Mouse (Mus musculus): ENCODE measurements at regions not wholly inside any gene's neighbourhood (a gene's known extent, or its start where the extent isn't known, plus 50 kb on each side); places are given as distances from the start of the nearest gene placed in this dataset.

GRCm38 (mm10) chr1:75612083-75612720 is 66.1 kb downstream of the Slc4a3 start:
- H3K4me3 ChIP-seq (ENCODE audit: low read depth, low read length), result no peak overlapping the region
- DNase-seq (ENCODE audit: low spot score) (no peak), ATAC-seq (ENCODE audit: insufficient read depth, low FRiP score, low TSS enrichment) (no peak)
- no peaks in the 10 kb centered on the region for H3K36me3 ChIP-seq (ENCODE audit: control insufficient read depth, insufficient read depth, low read length)
- no peak overlapping the region for H3K27ac ChIP-seq (ENCODE audit: low read depth, low read length)
- H3K9me3 ChIP-seq (ENCODE audit: control insufficient read depth, low read length), result no peaks in the 10 kb centered on the region
- 85% methylated on average over 13 of the region's 13 CpGs for WGBS
- H3K4me2 ChIP-seq (ENCODE audit: low read depth), result no peak overlapping the region
- H3K27me3 ChIP-seq (ENCODE audit: control insufficient read depth, insufficient read depth, low read length), result no peaks in the 10 kb centered on the region
- no peak overlapping the region for H3K9ac ChIP-seq (ENCODE audit: low read length)
- H3K4me1 ChIP-seq (ENCODE audit: control insufficient read depth, insufficient read depth, low read length), result no peaks in the 10 kb centered on the region

DNA sequence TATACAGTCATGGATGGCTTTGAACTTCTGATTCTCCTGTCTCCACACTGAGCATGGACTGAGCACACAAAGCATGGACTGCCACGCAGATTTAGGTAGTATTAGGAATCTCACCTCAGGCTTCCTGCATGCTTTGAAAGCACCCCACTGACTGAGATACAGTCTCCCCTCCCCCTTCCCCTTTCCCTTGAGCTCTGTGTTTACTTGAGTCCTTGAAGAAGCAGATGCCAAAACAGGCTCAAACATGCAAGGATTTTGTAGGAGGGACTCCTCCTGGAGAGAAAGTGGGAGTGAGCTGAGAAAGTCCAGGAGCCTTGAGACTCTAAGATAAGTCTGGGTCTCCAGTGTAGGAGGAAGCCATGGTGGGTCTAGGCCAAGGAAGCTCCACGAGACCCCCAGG is 67.1 kb downstream of the Slc4a3 start:
- 70% methylated on average over 2 of the region's 2 CpGs for WGBS
- H3K27ac ChIP-seq (ENCODE audit: low read depth, low read length), result no peak overlapping the region

DNA sequence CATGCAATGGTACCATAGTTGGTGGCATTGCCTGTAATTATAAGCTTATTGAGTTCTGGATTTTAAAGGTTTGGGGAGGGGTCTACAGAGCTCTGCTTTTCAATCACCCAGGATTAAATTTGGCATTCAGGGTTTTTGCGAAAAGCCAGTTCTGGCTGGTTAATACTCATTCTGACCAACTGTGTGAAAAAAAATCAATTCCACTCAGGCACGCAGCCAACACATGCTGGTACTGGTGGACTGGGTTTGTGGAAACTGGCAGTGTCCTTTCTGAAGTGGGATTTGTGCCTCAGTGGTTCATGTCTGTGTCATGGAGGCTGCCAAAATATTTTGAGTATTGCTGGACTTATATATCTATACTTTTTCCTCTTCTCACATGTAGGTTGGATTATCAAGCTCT is 70.9 kb downstream of the Slc4a3 start:
- no peak for DNase-seq (ENCODE audit: low spot score)

More for the DNA sequence above, 67.1 kb downstream of the Slc4a3 start:
- no peak overlapping the region for H3K9ac ChIP-seq (ENCODE audit: low read length)
- no peaks in the 10 kb centered on the region for H3K36me3 ChIP-seq (ENCODE audit: control insufficient read depth, insufficient read depth, low read length)
- ATAC-seq (ENCODE audit: insufficient read depth, low FRiP score, low TSS enrichment), result no peak
- no peak overlapping the region for H3K4me2 ChIP-seq (ENCODE audit: low read depth)
- no peaks in the 10 kb centered on the region for H3K4me1 ChIP-seq (ENCODE audit: control insufficient read depth, insufficient read depth, low read length)
- no peak overlapping the region for H3K4me3 ChIP-seq (ENCODE audit: low read depth, low read length)
- DNase-seq (ENCODE audit: low spot score), result no peak
- no peaks in the 10 kb centered on the region for H3K9me3 ChIP-seq (ENCODE audit: control insufficient read depth, low read length)
- no peaks in the 10 kb centered on the region for H3K27me3 ChIP-seq (ENCODE audit: control insufficient read depth, insufficient read depth, low read length)

DNA sequence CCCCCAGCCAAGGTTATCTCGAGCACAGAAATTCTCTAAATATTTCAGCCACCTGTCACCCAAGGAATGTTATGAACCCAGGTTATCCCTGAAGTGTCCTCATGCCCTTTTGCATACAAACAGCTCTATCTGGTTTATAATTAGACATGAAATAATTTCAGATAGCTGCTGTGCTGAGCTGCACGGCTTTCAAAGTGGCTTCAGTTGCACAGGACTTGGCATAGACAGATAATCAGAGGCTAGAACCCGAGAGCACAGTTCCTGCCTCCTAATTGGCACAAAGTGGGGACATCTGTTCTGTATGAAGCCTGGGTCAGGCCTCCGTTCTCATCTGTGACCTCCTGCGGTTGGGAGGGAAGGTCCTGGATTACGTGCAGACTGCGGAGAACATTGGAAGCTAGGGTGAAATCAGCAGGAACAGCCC is 72.3 kb downstream of the Slc4a3 start:
- Histone ChIP-seq H3K27ac (ENCODE audit: low read depth, low read length) (no peak overlapping the region), H3K9me3 (ENCODE audit: control insufficient read depth, low read length) (no peaks in the 10 kb centered on the region), H3K27me3 (ENCODE audit: control insufficient read depth, insufficient read depth, low read length) (no peaks in the 10 kb centered on the region), H3K36me3 (ENCODE audit: control insufficient read depth, insufficient read depth, low read length) (no peaks in the 10 kb centered on the region), H3K9ac (ENCODE audit: low read length) (no peak overlapping the region), H3K4me1 (ENCODE audit: control insufficient read depth, insufficient read depth, low read length) (no peaks in the 10 kb centered on the region), H3K4me2 (ENCODE audit: low read depth) (no peak overlapping the region), H3K4me3 (ENCODE audit: low read depth, low read length) (no peak overlapping the region)
- DNase-seq (ENCODE audit: low spot score), result peak; percentile 9
- no peak for ATAC-seq (ENCODE audit: insufficient read depth, low FRiP score, low TSS enrichment)
- WGBS, result 70% methylated on average over 7 of the region's 7 CpGs

More for the DNA sequence above, 70.9 kb downstream of the Slc4a3 start:
- Histone ChIP-seq H3K36me3 (ENCODE audit: control insufficient read depth, insufficient read depth, low read length) (no peaks in the 10 kb centered on the region), H3K9ac (ENCODE audit: low read length) (no peak overlapping the region), H3K4me1 (ENCODE audit: control insufficient read depth, insufficient read depth, low read length) (no peaks in the 10 kb centered on the region), H3K4me3 (ENCODE audit: low read depth, low read length) (no peak overlapping the region), H3K4me2 (ENCODE audit: low read depth) (no peak overlapping the region), H3K9me3 (ENCODE audit: control insufficient read depth, low read length) (no peaks in the 10 kb centered on the region), H3K27ac (ENCODE audit: low read depth, low read length) (no peak overlapping the region), H3K27me3 (ENCODE audit: control insufficient read depth, insufficient read depth, low read length) (no peaks in the 10 kb centered on the region)
- no peak for ATAC-seq (ENCODE audit: insufficient read depth, low FRiP score, low TSS enrichment)
- WGBS, result 93% methylated on average over 2 of the region's 2 CpGs

GRCm38 (mm10) chr1:75630287-75630686 is 84.2 kb downstream of the Slc4a3 start:
- WGBS, result 83% methylated on average over 2 of the region's 2 CpGs
- Histone ChIP-seq H3K4me3 (ENCODE audit: low read depth, low read length) (no peak overlapping the region), H3K4me1 (ENCODE audit: control insufficient read depth, insufficient read depth, low read length) (no peaks in the 10 kb centered on the region), H3K27ac (ENCODE audit: low read depth, low read length) (no peak overlapping the region), H3K9me3 (ENCODE audit: control insufficient read depth, low read length) (no peaks in the 10 kb centered on the region), H3K36me3 (ENCODE audit: control insufficient read depth, insufficient read depth, low read length) (no peaks in the 10 kb centered on the region), H3K9ac (ENCODE audit: low read length) (no peak overlapping the region), H3K4me2 (ENCODE audit: low read depth) (no peak overlapping the region), H3K27me3 (ENCODE audit: control insufficient read depth, insufficient read depth, low read length) (no peaks in the 10 kb centered on the region)
- ATAC-seq (ENCODE audit: insufficient read depth, low FRiP score, low TSS enrichment), result no peak
- DNase-seq (ENCODE audit: low spot score), result no peak

DNA sequence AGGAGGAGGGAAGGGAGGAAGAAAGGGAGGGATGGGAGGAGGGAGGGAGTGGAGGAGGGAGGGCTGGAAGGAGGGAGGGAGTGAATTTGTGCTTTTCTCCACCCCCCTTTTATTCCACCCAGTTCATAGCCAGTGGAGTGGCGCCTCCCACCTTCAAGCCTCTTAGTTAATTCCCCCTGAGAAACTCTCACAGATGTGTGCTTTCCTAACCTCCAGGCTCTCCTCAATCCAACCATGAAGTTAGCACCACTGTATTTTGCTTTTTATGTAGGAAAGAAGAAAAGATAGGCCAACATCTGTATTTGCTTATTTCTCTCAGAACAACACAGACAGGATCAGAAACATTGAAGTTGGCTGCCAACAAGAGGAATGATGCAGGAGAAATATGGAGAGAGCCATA is 85.7 kb downstream of the Slc4a3 start:
- WGBS, result 61% methylated on average over 1 of the region's 1 CpGs
- no peak overlapping the region for H3K9ac ChIP-seq (ENCODE audit: low read length)
- ATAC-seq (ENCODE audit: insufficient read depth, low FRiP score, low TSS enrichment), result no peak
- H3K36me3 ChIP-seq (ENCODE audit: control insufficient read depth, insufficient read depth, low read length), result no peaks in the 10 kb centered on the region
- no peak for DNase-seq (ENCODE audit: low spot score)
- no peaks in the 10 kb centered on the region for H3K4me1 ChIP-seq (ENCODE audit: control insufficient read depth, insufficient read depth, low read length)
- H3K27ac ChIP-seq (ENCODE audit: low read depth, low read length), result no peak overlapping the region
- no peak overlapping the region for H3K4me2 ChIP-seq (ENCODE audit: low read depth)
- H3K27me3 ChIP-seq (ENCODE audit: control insufficient read depth, insufficient read depth, low read length), result no peaks in the 10 kb centered on the region
- H3K4me3 ChIP-seq (ENCODE audit: low read depth, low read length), result no peak overlapping the region
- H3K9me3 ChIP-seq (ENCODE audit: control insufficient read depth, low read length), result no peaks in the 10 kb centered on the region

DNA sequence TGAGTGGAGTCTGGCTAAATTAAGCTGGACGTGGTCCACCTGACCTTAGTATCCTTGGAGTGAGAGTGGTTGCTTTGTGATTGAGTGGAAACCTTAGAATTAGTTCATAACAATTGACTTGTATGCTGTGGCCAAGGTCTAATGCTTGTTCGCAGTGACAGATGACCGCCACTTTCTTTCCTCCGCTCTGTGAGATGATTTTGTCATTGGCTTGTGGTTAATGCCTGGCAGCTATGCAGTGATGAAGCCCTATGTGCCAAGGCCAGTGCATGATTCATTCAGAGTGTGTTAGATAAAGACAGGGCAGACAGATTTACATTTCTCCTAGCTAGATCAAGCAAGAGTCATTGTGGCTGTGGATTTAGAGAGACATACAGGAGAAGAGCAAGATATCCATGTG is 89.5 kb downstream of the Slc4a3 start:
- Histone ChIP-seq H3K4me2 (ENCODE audit: low read depth) (no peak overlapping the region), H3K9me3 (ENCODE audit: control insufficient read depth, low read length) (no peaks in the 10 kb centered on the region), H3K4me3 (ENCODE audit: low read depth, low read length) (no peak overlapping the region), H3K27ac (ENCODE audit: low read depth, low read length) (no peak overlapping the region), H3K9ac (ENCODE audit: low read length) (no peak overlapping the region), H3K27me3 (ENCODE audit: control insufficient read depth, insufficient read depth, low read length) (no peaks in the 10 kb centered on the region), H3K4me1 (ENCODE audit: control insufficient read depth, insufficient read depth, low read length) (no peaks in the 10 kb centered on the region), H3K36me3 (ENCODE audit: control insufficient read depth, insufficient read depth, low read length) (no peaks in the 10 kb centered on the region)
- no peak for DNase-seq (ENCODE audit: low spot score)
- ATAC-seq (ENCODE audit: insufficient read depth, low FRiP score, low TSS enrichment), result no peak
- 91% methylated on average over 4 of the region's 4 CpGs for WGBS

DNA sequence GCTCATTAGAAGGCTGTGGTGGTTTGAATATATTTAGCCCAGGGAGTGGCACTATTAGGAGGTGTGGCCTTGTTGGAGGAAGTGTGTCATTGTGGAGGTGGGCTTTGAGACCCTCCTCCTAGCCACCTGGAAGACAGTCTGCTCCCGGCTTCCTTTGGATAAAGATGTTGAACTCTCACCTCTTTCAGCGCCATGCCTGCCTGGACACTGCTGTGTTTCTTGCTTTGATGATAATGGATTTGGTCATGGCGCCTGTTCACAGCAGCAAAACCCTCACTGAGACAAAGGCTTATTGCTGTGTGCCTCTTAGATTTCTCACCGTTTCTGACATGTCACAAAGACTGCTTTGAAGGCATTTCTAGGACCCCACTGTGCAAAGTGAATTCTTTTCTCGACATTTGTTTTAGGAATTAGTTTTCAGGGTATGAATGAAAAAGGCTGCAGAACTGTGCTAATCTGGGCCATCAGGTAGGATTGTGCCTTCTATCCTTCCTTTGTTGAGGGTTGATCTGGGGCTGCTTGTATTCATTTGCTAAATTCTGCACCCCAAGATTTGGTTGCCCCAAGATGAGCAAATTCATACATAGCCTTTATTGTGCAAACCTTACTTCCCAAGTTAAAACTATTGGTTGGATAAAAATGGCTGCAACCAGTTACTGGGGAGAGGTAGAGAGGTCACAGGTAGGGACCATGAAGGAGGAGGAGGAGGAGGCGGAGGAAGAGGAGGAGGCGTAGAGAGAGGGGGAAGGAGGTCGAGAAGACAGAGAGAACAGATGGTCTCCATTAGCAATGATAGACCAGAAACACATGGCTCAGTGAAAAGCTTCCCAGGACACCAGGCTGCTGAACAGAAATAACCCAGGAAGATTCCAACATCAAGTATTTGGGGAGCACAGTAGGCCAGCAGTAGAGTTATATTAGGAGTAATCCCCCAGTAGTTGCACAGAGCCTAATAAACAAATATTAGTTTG is 93.2 kb downstream of the Slc4a3 start:
- Histone ChIP-seq H3K4me3 (ENCODE audit: low read depth, low read length) (no peak overlapping the region), H3K9ac (ENCODE audit: low read length) (no peak overlapping the region), H3K4me1 (ENCODE audit: control insufficient read depth, insufficient read depth, low read length) (no peaks in the 10 kb centered on the region), H3K4me2 (ENCODE audit: low read depth) (no peak overlapping the region), H3K27ac (ENCODE audit: low read depth, low read length) (no peak overlapping the region), H3K9me3 (ENCODE audit: control insufficient read depth, low read length) (no peaks in the 10 kb centered on the region), H3K36me3 (ENCODE audit: control insufficient read depth, insufficient read depth, low read length) (no peaks in the 10 kb centered on the region), H3K27me3 (ENCODE audit: control insufficient read depth, insufficient read depth, low read length) (no peaks in the 10 kb centered on the region)
- no peak for DNase-seq (ENCODE audit: low spot score)
- 38% methylated on average over 8 of the region's 8 CpGs for WGBS
- ATAC-seq (ENCODE audit: insufficient read depth, low FRiP score, low TSS enrichment), result no peak

DNA sequence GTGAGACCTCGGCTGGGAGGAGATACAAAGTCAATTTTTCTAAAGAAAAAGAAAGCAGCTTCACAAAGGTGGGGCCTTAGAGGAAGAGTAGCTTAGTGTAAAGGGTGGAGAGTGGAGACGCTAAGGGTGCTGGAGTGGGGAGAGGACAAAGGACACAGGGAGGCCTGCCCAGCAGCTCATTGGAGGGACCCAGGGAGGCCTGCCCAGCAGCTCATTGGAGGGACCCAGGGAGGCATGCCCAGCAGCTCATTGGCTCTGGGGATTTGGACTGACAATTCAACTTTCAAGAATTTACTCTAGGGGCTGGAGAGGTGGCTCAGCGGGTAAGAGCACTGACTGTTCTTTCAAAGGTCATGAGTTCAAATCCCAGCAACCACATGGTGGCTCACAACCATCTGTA is 96.4 kb downstream of the Slc4a3 start:
- H3K9ac ChIP-seq (ENCODE audit: low read length), result no peak overlapping the region
- no peaks in the 10 kb centered on the region for H3K36me3 ChIP-seq (ENCODE audit: control insufficient read depth, insufficient read depth, low read length)
- 41% methylated on average over 3 of the region's 3 CpGs for WGBS
- no peak for DNase-seq (ENCODE audit: low spot score)
- H3K27ac ChIP-seq (ENCODE audit: low read depth, low read length), result no peak overlapping the region
- H3K4me2 ChIP-seq (ENCODE audit: low read depth), result no peak overlapping the region
- no peaks in the 10 kb centered on the region for H3K9me3 ChIP-seq (ENCODE audit: control insufficient read depth, low read length)
- ATAC-seq (ENCODE audit: insufficient read depth, low FRiP score, low TSS enrichment), result no peak
- H3K4me1 ChIP-seq (ENCODE audit: control insufficient read depth, insufficient read depth, low read length), result no peaks in the 10 kb centered on the region
- no peaks in the 10 kb centered on the region for H3K27me3 ChIP-seq (ENCODE audit: control insufficient read depth, insufficient read depth, low read length)
- no peak overlapping the region for H3K4me3 ChIP-seq (ENCODE audit: low read depth, low read length)

Measured in neural tube, embryonic 11.5 days (tissue).